Mouse (Mus musculus) megakaryocyte, adult 5-6 weeks (primary cell): ENCODE results near the gene Pyroxd1. TPM values are rescaled to one million over a fixed set of nuclear protein-coding genes. Genes with fewer than 3 reads are reported as not detected.
A peak's percentile ranks its signal among the peaks of the same experiment; 100 is the strongest.

Experiments
- ATAC-seq: 2 replicates; pipeline ENCODE4 v1.8.0; 2016; ENCODE audit warnings: mild to moderate bottlenecking, inconsistent platforms; ENCODE audit not compliant: poor library complexity, severe bottlenecking
- total RNA-seq, 2 experiments: library from RNA; stranded (forward) in 1 of 2; stranded (reverse) in 1 of 2; fragments of 153-499, 151-499 nt in 1 of 2; fragments of 221-1000, 200-1000 nt in 1 of 2; gene quantifications; 2 replicates each; pipeline versions ENCODE4 v1.2.3 to v1.2.4; 2015 to 2017

Gene Pyroxd1
- total RNA-seq, 2 experiments from 2014 or later, result 12.3 to 13.8 TPM

DNA sequence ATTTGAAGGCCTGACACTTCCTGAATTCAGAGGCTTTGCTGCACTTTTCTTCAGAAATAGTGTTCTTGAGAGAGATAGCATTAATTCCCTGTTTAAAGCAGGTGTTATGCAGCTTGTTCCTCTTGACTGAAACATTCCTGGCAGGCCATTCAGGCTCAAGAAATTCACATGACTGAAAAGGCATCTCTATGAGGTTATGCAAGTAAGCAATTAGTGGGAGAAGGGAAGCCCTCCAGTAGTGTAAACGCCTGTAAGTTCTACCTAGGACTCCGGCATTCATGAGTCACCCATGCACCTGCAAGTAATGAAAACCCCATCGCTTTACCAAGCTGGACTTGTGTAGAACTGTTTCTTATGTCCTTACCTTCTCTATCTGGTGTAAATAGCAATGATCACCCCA is 24.1 kb downstream of the Pyroxd1 start:
- no peak for ATAC-seq

DNA sequence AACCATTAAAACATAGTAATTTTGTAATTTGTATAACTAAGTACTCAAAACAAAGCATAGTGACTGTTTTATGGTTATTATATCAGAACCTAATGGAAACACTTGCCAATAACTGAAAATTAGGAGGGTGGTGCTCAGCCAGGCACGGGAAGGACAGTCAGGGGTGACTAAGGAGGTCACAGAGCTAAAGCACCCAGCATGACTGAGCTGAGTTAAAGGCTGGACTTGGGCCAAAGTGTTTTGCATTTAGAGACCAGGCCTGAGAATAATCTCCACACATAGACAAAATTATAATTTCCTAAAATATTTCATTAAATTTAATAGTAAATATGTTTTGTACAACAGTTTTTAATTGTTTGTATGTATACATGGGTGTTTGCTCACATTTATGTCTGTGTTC is 31.6 kb downstream of the Pyroxd1 start:
- ATAC-seq, result no peak

GRCm38 (mm10) chr6:142378576-142379330 is 33.3 kb downstream of the Pyroxd1 start:
- no peak for ATAC-seq

- no peak for ATAC-seq
Observed at GRCm38 (mm10) chr6:142379961-142380360, 34.5 kb downstream of the Pyroxd1 start.

- no peak for ATAC-seq
Observed at GRCm38 (mm10) chr6:142381615-142382014, 36.2 kb downstream of the Pyroxd1 start.

DNA sequence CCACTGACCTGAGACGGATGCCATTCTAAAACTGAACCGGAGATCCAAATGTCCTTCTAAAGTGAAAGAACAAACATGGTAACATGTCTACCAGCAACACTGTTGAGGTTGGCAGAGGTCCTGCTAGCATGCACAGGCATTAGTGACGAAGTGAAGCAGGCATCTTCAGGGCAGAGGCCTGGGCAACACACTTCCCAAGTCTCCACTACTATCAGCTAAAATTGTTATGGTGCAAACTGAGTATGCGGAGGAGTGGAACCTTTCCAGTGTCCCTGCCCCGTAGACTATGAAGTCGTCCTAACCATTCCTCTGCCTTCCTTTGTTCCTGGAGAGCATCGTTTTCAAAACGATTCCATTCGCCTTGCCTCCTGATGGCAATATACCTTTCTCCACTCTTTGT is 39.1 kb downstream of the Pyroxd1 start:
- no peak for ATAC-seq

DNA sequence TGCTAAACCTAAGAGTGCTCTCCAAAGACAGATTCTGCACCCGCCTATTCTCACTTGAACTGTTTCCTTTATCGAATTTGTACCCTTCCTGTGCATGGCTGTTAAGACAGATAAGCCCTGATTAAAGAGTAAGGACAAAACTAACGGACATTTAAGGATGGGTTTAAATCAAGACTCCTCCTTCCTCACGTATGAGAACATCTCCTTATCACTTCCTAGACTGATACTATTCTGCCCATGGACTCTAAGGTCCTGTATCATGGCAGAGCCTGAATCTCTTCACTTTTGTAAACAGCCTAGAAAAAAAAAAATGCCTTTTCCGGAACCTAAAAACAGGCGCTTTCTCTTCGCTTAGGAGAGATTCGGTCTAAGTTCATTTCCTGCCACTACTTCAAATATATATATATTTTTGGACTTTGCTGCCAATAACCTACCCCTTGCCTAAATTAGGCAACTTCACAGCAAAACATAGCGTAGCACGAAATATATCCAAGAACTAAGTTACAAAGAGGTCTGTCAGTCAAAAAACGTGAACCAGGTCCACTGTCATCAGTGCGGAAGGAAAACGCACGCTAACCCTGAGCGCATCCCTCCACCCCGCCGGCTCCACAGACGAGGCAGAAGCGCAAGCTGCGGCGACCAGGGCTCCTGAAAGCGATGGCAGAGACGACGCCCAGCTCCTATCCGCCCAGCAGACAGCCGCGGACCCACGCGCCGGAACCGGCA is 41.0 kb downstream of the Pyroxd1 start:
- ATAC-seq, result 0 out of 2 replicates have a peak, but pooled peaks have one; percentile 2

- ATAC-seq, result peak; percentile 93
Observed at GRCm38 (mm10) chr6:142387011-142387754, 41.7 kb downstream of the Pyroxd1 start, which contains the start of the genes Recql and Golt1b. TSS of gene Recql (minus strand) at chr6:142387087. TSS of gene Golt1b (plus strand) at chr6:142387221.

DNA sequence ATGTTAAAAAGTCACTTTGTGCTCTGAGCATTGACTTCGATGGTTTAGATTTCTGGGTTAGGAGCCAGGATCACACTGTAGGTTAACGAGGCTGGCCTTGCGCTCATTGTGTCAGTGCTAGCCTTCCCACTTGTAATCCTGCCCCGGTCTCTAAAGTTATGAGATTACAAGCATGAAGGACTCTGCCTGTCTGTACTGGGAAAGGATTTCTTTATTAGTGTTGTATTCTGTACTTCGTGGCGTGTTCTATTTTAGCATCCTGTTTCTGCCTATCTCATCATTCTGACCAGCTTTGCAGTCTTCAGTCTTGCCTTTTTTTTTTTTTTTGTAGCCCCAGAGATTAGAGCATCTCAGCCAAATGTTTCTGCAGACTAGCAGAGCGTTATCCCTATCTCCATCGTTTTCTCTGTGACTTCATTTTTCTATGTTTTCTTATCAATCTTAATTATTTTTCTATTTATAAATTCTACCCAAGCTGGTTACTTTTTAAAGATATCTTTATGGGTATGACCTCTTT is 42.4 kb downstream of the Pyroxd1 start:
- no peak for ATAC-seq

GRCm38 (mm10) chr6:142389101-142389500 is 43.6 kb downstream of the Pyroxd1 start:
- ATAC-seq, result no peak

GRCm38 (mm10) chr6:142392312-142392711 is 46.9 kb downstream of the Pyroxd1 start:
- ATAC-seq, result no peak

GRCm38 (mm10) chr6:142394669-142395068 is 49.2 kb downstream of the Pyroxd1 start:
- no peak for ATAC-seq

GRCm38 (mm10) chr6:142395756-142396155 is 50.3 kb downstream of the Pyroxd1 start:
- ATAC-seq, result no peak

DNA sequence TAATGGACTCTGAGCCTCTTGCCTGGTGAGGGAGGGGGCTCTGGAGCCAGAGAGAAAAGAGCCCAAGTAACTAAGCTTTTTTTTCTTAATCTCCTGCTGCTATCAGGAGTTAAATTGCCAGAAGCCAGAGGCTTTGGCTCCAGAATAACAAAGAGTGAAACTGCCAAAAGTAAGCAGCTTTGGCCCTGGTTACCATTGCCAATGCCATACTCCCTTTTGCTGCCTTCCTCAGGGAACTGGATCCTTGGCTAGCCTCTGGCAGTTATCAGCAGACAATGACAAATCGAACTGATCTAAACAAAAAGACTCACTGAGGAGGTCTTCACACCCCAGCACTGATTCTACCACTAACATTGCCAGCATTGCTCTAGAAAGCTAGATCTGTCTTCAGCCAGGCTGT is 65.7 kb downstream of the Pyroxd1 start:
- no peak for ATAC-seq

Other genes starting within 250 kb of the Pyroxd1 start
- not detected in 2 replicates for gene Slco1a6, start 137.1 kb upstream of the Pyroxd1 start, total RNA-seq (2015)
- not detected in 2 replicates for gene Slco1a6, start 137.1 kb upstream of the Pyroxd1 start, total RNA-seq (2017)
- not detected in 2 replicates for gene Iapp, start 47.2 kb upstream of the Pyroxd1 start, total RNA-seq (2015)
- gene Iapp, start 47.2 kb upstream of the Pyroxd1 start, total RNA-seq (2017), result not detected in 2 replicates
- gene Slco1a5, start 22.7 kb upstream of the Pyroxd1 start, total RNA-seq (2015), result not detected in 2 replicates
- gene Slco1a5, start 22.7 kb upstream of the Pyroxd1 start, total RNA-seq (2017), result not detected in 2 replicates
- 31.5 and 35.0 TPM in 2 replicates for gene Recql, start 41.4 kb downstream of the Pyroxd1 start, total RNA-seq (2015)
- 32.1 and 50.3 TPM in 2 replicates for gene Recql, start 41.4 kb downstream of the Pyroxd1 start, total RNA-seq (2017)
- gene Golt1b, start 41.6 kb downstream of the Pyroxd1 start, total RNA-seq (2015), result 26.3 and 27.7 TPM in 2 replicates
- 30.0 and 31.5 TPM in 2 replicates for gene Golt1b, start 41.6 kb downstream of the Pyroxd1 start, total RNA-seq (2017)
- gene Spx, start 67.8 kb downstream of the Pyroxd1 start, total RNA-seq (2015), result not detected in 2 replicates
- 0.26 TPM in 1 of 2 replicates, not detected in the other for gene Spx, start 67.8 kb downstream of the Pyroxd1 start, total RNA-seq (2017)
- gene Gys2, start 127.5 kb downstream of the Pyroxd1 start, total RNA-seq (2015), result not detected in 2 replicates
- not detected in 2 replicates for gene Gys2, start 127.5 kb downstream of the Pyroxd1 start, total RNA-seq (2017)
- 38.8 and 41.7 TPM in 2 replicates for gene Ldhb, start 162.3 kb downstream of the Pyroxd1 start, total RNA-seq (2015)
- gene Ldhb, start 162.3 kb downstream of the Pyroxd1 start, total RNA-seq (2017), result 26.8 and 28.5 TPM in 2 replicates
- gene Kcnj8, start 226.0 kb downstream of the Pyroxd1 start, total RNA-seq (2015), result 0.36 TPM in 1 of 2 replicates, not detected in the other
- 0.12 and 0.40 TPM in 2 replicates for gene Kcnj8, start 226.0 kb downstream of the Pyroxd1 start, total RNA-seq (2017)